Mouse (Mus musculus) CH12.LX (cell line): ENCODE data around the gene Gm37240. TPM values are rescaled to one million over a fixed set of nuclear protein-coding genes. Genes with fewer than 3 reads are reported as not detected.

Experiments used
- DNase-seq: peaks from one replicate; pipeline ENCODE4 v3.0.0-alpha.2; 2013; ENCODE audit errors: extremely low read depth
- H3K27ac ChIP-seq: 2 replicates; pipeline ENCODE4 v1.5.1; 2012; ENCODE audit warnings: low read depth, mild to moderate bottlenecking, control low read depth, moderate library complexity; ENCODE audit not compliant: insufficient read depth
- H3K27me3 ChIP-seq: replicated peaks from 2 replicates; pipeline ENCODE3; 2012; ENCODE audit warnings: inconsistent platforms
- H3K36me3 ChIP-seq, 2 experiments: replicated peaks in 1 of 2; 2 replicates each; pipeline versions ENCODE3 to v1.6.1; 2012; ENCODE audit warnings: inconsistent platforms in 1 of 2, low read length in 1 of 2, mild to moderate bottlenecking in 1 of 2, mixed read lengths in 1 of 2, moderate library complexity in 1 of 2; ENCODE audit not compliant: control insufficient read depth in 1 of 2, insufficient read depth in 1 of 2
- H3K4me1 ChIP-seq, 2 experiments: 2 replicates each; pipeline ENCODE4 v1.6.1; 2012; ENCODE audit warnings: inconsistent platforms in 1 of 2, moderate library complexity in 1 of 2; ENCODE audit not compliant: insufficient read depth in 2 of 2, control insufficient read depth in 1 of 2
- H3K4me2 ChIP-seq: 2 replicates; pipeline ENCODE4 v1.6.1; 2012; ENCODE audit warnings: low read depth, mild to moderate bottlenecking, control low read depth; ENCODE audit not compliant: poor library complexity, insufficient read depth, severe bottlenecking
- H3K4me3 ChIP-seq, 3 experiments: fragments of 150-350 bp in 1 of 3; sonication (generic) in 1 of 3; replicated peaks in 1 of 3; 2 replicates each; pipeline versions ENCODE3 to v1.5.1; 2011 to 2012; ENCODE audit warnings: low read depth in 2 of 3, low read length in 2 of 3, mild to moderate bottlenecking in 2 of 3, moderate library complexity in 2 of 3, control low read depth in 1 of 3, improper control_type of control experiment in 1 of 3, inconsistent platforms in 1 of 3, mixed read lengths in 1 of 3; ENCODE audit not compliant: poor library complexity in 1 of 3
- H3K79me2 ChIP-seq: replicated peaks from 2 replicates; pipeline ENCODE4 v1.6.1; 2012; ENCODE audit warnings: mild to moderate bottlenecking, moderate library complexity; ENCODE audit not compliant: control insufficient read depth, poor library complexity, insufficient read depth, severe bottlenecking; ENCODE audit errors: extremely low read depth
- H3K9ac ChIP-seq: 2 replicates; pipeline ENCODE4 v1.6.1; 2012; ENCODE audit warnings: low read depth, mild to moderate bottlenecking, control low read depth, moderate library complexity; ENCODE audit not compliant: insufficient read depth
- H3K9me3 ChIP-seq: replicated peaks from 2 replicates; pipeline ENCODE3; 2012; ENCODE audit warnings: low read length, inconsistent platforms, mixed read lengths
- BHLHE40 ChIP-seq: IDR thresholded peaks from 2 replicates; pipeline ENCODE4 v1.6.1; 2011; ENCODE audit warnings: mild to moderate bottlenecking, low read depth, low read length, improper control_type of control experiment
- CHD1 ChIP-seq: IDR thresholded peaks from 2 replicates; pipeline ENCODE4 v1.6.1; 2012; ENCODE audit warnings: low read depth, low read length, improper control_type of control experiment, inconsistent platforms
- E2F4 ChIP-seq: IDR thresholded peaks from 2 replicates; pipeline ENCODE4 v1.6.1; 2011; ENCODE audit warnings: low read depth, low read length, improper control_type of control experiment; ENCODE audit not compliant: insufficient replicate concordance
- ELF1 ChIP-seq: IDR thresholded peaks from 2 replicates; pipeline ENCODE4 v1.6.1; 2014; ENCODE audit warnings: low read depth, mild to moderate bottlenecking, inconsistent platforms, low read length, improper control_type of control experiment
- ETS1 ChIP-seq: conservative IDR thresholded peaks from 2 replicates; pipeline ENCODE4 v1.6.1; 2012; ENCODE audit warnings: low read depth, mild to moderate bottlenecking, inconsistent platforms, low read length, improper control_type of control experiment, moderate library complexity
- HCFC1 ChIP-seq: IDR thresholded peaks from 2 replicates; pipeline ENCODE4 v1.6.1; 2012; ENCODE audit warnings: low read depth, mild to moderate bottlenecking, inconsistent platforms, low read length, improper control_type of control experiment
- IRF4 ChIP-seq: IDR thresholded peaks from 2 replicates; pipeline ENCODE4 v1.6.1; 2014; ENCODE audit warnings: low read depth, mild to moderate bottlenecking, inconsistent platforms, low read length, improper control_type of control experiment
- KAT2A ChIP-seq: IDR thresholded peaks from 2 replicates; pipeline ENCODE4 v1.6.1; 2012; ENCODE audit warnings: low read length, improper control_type of control experiment, inconsistent platforms; ENCODE audit not compliant: insufficient replicate concordance
- MAFK ChIP-seq: IDR thresholded peaks from 2 replicates; pipeline ENCODE4 v1.6.1; 2011; ENCODE audit warnings: low read length, improper control_type of control experiment; ENCODE audit not compliant: insufficient replicate concordance
- MAX ChIP-seq: IDR thresholded peaks from 2 replicates; pipeline ENCODE4 v1.6.1; 2011; ENCODE audit warnings: low read length, improper control_type of control experiment
- MAZ ChIP-seq: IDR thresholded peaks from 2 replicates; pipeline ENCODE4 v1.6.1; 2012; ENCODE audit warnings: low read depth, mild to moderate bottlenecking, inconsistent platforms, low read length, improper control_type of control experiment, moderate library complexity
- MEF2A ChIP-seq: IDR thresholded peaks from 2 replicates; pipeline ENCODE4 v1.6.1; 2014; ENCODE audit warnings: low read depth, mild to moderate bottlenecking, inconsistent platforms, low read length, improper control_type of control experiment, borderline replicate concordance
- MXI1 ChIP-seq: IDR thresholded peaks from 2 replicates; pipeline ENCODE4 v1.6.1; 2011; ENCODE audit warnings: mild to moderate bottlenecking, low read depth, low read length, improper control_type of control experiment
- MYC ChIP-seq: IDR thresholded peaks from 2 replicates; pipeline ENCODE4 v1.6.1; 2011; ENCODE audit warnings: low read depth, mild to moderate bottlenecking, improper control_type of control experiment, low read length
- NELFE ChIP-seq: IDR thresholded peaks from 2 replicates; pipeline ENCODE4 v1.6.1; 2011; ENCODE audit warnings: low read depth, low read length, improper control_type of control experiment
- NRF1 ChIP-seq: IDR thresholded peaks from 2 replicates; pipeline ENCODE4 v1.6.1; 2014; ENCODE audit warnings: low read depth, mild to moderate bottlenecking, inconsistent platforms, low read length, improper control_type of control experiment, moderate library complexity
- POLR2A ChIP-seq: IDR thresholded peaks from 2 replicates; pipeline ENCODE4 v1.6.1; 2011; ENCODE audit warnings: low read depth, mild to moderate bottlenecking, improper control_type of control experiment, low read length
- RCOR1 ChIP-seq: conservative IDR thresholded peaks from 2 replicates; pipeline ENCODE4 v1.6.1; 2012; ENCODE audit warnings: low read depth, mild to moderate bottlenecking, inconsistent platforms, low read length, improper control_type of control experiment
- SIN3A ChIP-seq: IDR thresholded peaks from 2 replicates; pipeline ENCODE4 v1.6.1; 2012; ENCODE audit warnings: low read length, improper control_type of control experiment, inconsistent platforms
- TBP ChIP-seq: conservative IDR thresholded peaks from 2 replicates; pipeline ENCODE4 v1.6.1; 2011; ENCODE audit warnings: low read depth, low read length, improper control_type of control experiment
- UBTF ChIP-seq: IDR thresholded peaks from 2 replicates; pipeline ENCODE4 v1.6.1; 2012; ENCODE audit warnings: low read depth, mild to moderate bottlenecking, inconsistent platforms, low read length, improper control_type of control experiment, moderate library complexity
- USF1 ChIP-seq: IDR thresholded peaks from 2 replicates; pipeline ENCODE4 v1.6.1; 2014; ENCODE audit warnings: low read depth, mild to moderate bottlenecking, inconsistent platforms, low read length, improper control_type of control experiment
- USF2 ChIP-seq: conservative IDR thresholded peaks from 2 replicates; pipeline ENCODE4 v1.6.1; 2011; ENCODE audit warnings: low read depth, low read length, improper control_type of control experiment
- ZKSCAN1 ChIP-seq: IDR thresholded peaks from 2 replicates; pipeline ENCODE4 v1.6.1; 2012; ENCODE audit warnings: low read depth, inconsistent platforms, low read length, improper control_type of control experiment, borderline replicate concordance
- ZMIZ1 ChIP-seq: IDR thresholded peaks from 2 replicates; pipeline ENCODE4 v1.6.1; 2012; ENCODE audit warnings: low read depth, mild to moderate bottlenecking, inconsistent platforms, low read length, improper control_type of control experiment
- ZNF384 ChIP-seq: IDR thresholded peaks from 2 replicates; pipeline ENCODE4 v1.6.1; 2012; ENCODE audit warnings: low read depth, low read length, improper control_type of control experiment, inconsistent platforms
- dilution Hi-C: fragments of 300-500 bp; cut with MboI; formaldehyde crosslinking; loops from 2 replicates; pipeline ENCODE4 v1.14.3; 2020; ENCODE audit warnings: low sequenced_read_pairs; ENCODE audit not compliant: extremely low pct_unique_long_range_greater_than_20kb, extremely low pct_ligation_motif_present
- in situ Hi-C: fragments of 300-500 bp; cut with MboI; formaldehyde crosslinking; loops from 3 replicates; pipeline ENCODE4 v1.14.3; 2019; ENCODE audit warnings: low sequenced_read_pairs, low pct_ligation_motif_present, low pct_unique_long_range_greater_than_20kb, mixed read lengths
- polyA plus RNA-seq: library from polyadenylated mRNA; unstranded; fragments of >175 nt; gene quantifications from 2 replicates; pipeline ENCODE4 v1.2.1, GENCODE M21; 2012; ENCODE audit warnings: low read depth; ENCODE audit not compliant: insufficient read length
- total RNA-seq, 2 experiments: library from RNA; depleted of rRNA; stranded (reverse); fragments of 300-350 nt in 1 of 2; fragments of >200 nt in 1 of 2; gene quantifications; 2 replicates each; pipeline ENCODE4 v1.2.3; 2012 to 2014

The Gm37240 gene
- total and polyA plus RNA-seq, 3 experiments = 0.08 to 0.19 (median 0.14) TPM

DNA sequence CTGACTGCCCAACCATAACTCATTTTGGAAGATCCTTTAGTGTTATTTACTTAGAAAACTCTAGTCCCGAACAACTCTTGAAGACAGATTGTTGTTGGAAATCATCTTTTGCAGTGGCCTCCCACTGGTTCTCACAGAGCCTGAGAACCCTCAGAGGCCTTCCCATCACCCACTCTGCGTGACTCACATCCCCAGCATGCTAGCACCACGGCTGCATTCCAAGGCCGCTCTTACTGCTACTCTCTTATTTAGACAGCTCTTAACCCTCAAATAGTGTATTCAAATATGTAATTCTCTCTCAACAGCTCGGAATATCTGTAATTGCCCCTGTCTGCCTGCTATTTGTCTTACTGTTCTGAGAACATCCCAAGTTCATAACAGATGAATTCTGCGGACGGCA, 73.1 kb downstream of the Gm37240 start:
- Histone ChIP-seq H3K36me3 (no peaks in the 10 kb centered on the region), H3K4me2 (no peak overlapping the region), H3K9ac (no peak overlapping the region)
- TF ChIP-seq MAFK = no peak
- no peak for TF ChIP-seq MAZ
- no peak for TF ChIP-seq SIN3A
- TF ChIP-seq UBTF = no peak
- no peak for TF ChIP-seq ZMIZ1
- TF ChIP-seq CHD1 = no peak
- no peak for TF ChIP-seq NRF1
- no peak for TF ChIP-seq NELFE
- TF ChIP-seq MEF2A = no peak
- no peak for TF ChIP-seq POLR2A
- TF ChIP-seq ELF1 = no peak
- TF ChIP-seq ETS1 = no peak
- TF ChIP-seq MYC = no peak
- TF ChIP-seq, all 38 proteins: peak for 0
- DNase-seq = no peak
- no peaks in the 10 kb centered on the region for H3K9me3 ChIP-seq
- no peaks in the 10 kb centered on the region for H3K27me3 ChIP-seq
- in situ Hi-C loops = no loop called here
- no peak overlapping the region for H3K4me3 ChIP-seq
- H3K79me2 ChIP-seq = no peaks in the 10 kb centered on the region
- no peaks in the 10 kb centered on the region for H3K4me1 ChIP-seq
- no peak overlapping the region for H3K27ac ChIP-seq
- dilution Hi-C loops = no loop called here

- Histone ChIP-seq H3K27me3 (no peaks in the 10 kb centered on the region), H3K27ac (no peak overlapping the region), H3K4me2 (no peak overlapping the region), H3K9ac (no peak overlapping the region), H3K79me2 (no peaks in the 10 kb centered on the region), H3K4me1 (no peaks in the 10 kb centered on the region), H3K36me3 (no peaks in the 10 kb centered on the region)
- in situ Hi-C loops = no loop called here
- TF ChIP-seq BHLHE40 (no peak), MEF2A (no peak), E2F4 (no peak), RCOR1 (no peak), ZKSCAN1 (no peak), MYC (no peak), ZNF384 (no peak), MXI1 (no peak), MAFK (no peak), IRF4 (no peak), USF2 (no peak), TBP (no peak), HCFC1 (no peak), MAX (no peak), KAT2A (no peak), USF1 (no peak)
- TF ChIP-seq, all 38 proteins: peak for 0
- DNase-seq = no peak
- Histone ChIP-seq H3K4me3 (no peak overlapping the region), H3K9me3 (no peaks in the 10 kb centered on the region)
- dilution Hi-C loops = no loop called here
Measured at GRCm38 (mm10) chr3:85813101-85814014, 74.0 kb downstream of the Gm37240 start.
